Mouse (Mus musculus) midbrain, embryonic 16.5 days (tissue): ENCODE data around the gene Trim80. TPM values are rescaled to one million over a fixed set of nuclear protein-coding genes. Genes with fewer than 3 reads are reported as not detected.

Experiments
- ATAC-seq: fragments of 200-750 bp; cut with Nextera tagmentation; 2 replicates; pipeline ENCODE4 v1.8.0; 2017; ENCODE audit warnings: moderate TSS enrichment
- H3K27ac ChIP-seq: fragments of 300-500 bp; sonication (generic); 2 replicates; pipeline ENCODE4 v1.5.1; 2014; ENCODE audit warnings: mild to moderate bottlenecking, low read length, mixed read lengths
- H3K27me3 ChIP-seq: fragments of 300-500 bp; sonication (generic); 2 replicates; pipeline ENCODE4 v1.6.1; 2014; ENCODE audit warnings: low read depth, low read length, mixed read lengths; ENCODE audit not compliant: control insufficient read depth, insufficient read depth
- H3K36me3 ChIP-seq: fragments of 300-500 bp; sonication (generic); 2 replicates; pipeline ENCODE4 v1.6.1; 2014; ENCODE audit warnings: mild to moderate bottlenecking, low read length, moderate library complexity, mixed read lengths; ENCODE audit not compliant: control insufficient read depth, insufficient read depth
- H3K4me1 ChIP-seq: fragments of 300-500 bp; sonication (generic); 2 replicates; pipeline ENCODE4 v1.6.1; 2014; ENCODE audit warnings: mild to moderate bottlenecking, low read length, mixed read lengths; ENCODE audit not compliant: control insufficient read depth, insufficient read depth
- H3K4me2 ChIP-seq: fragments of 300-500 bp; sonication (generic); 2 replicates; pipeline ENCODE4 v1.6.1; 2014; ENCODE audit warnings: mild to moderate bottlenecking, low read length, mixed read lengths
- H3K4me3 ChIP-seq: fragments of 300-500 bp; sonication (generic); 2 replicates; pipeline ENCODE4 v1.5.1; 2014; ENCODE audit warnings: low read depth, mild to moderate bottlenecking, low read length, moderate library complexity, mixed read lengths
- H3K9ac ChIP-seq: fragments of 300-500 bp; sonication (generic); 2 replicates; pipeline ENCODE4 v1.6.1; 2014; ENCODE audit warnings: low read depth, low read length, mixed read lengths
- H3K9me3 ChIP-seq: fragments of 300-500 bp; sonication (generic); replicated peaks from 2 replicates; pipeline ENCODE4 v1.6.1; 2014; ENCODE audit warnings: mild to moderate bottlenecking, low read length, mixed read lengths; ENCODE audit not compliant: control insufficient read depth, poor library complexity, severe bottlenecking
- WGBS: fragments of 180-500 bp; shearing (Covaris S2); extraction: QIAGEN DNeasy Blood & Tissue Kit; methylation state at CpG from one replicate; pipeline ENCODE4 v1.1.7; 2014; 5-methylcytosine and 5-hydroxymethylcytosine counted together
- polyA plus RNA-seq: library from polyadenylated mRNA; unstranded; fragments of >200 nt; fragmentation: Nextera tagmentation; extraction: Ambion mirVana; gene quantifications from 2 replicates; pipeline ENCODE4 v1.2.1, GENCODE M21; 2015

The Trim80 gene
- polyA plus RNA-seq, 1 experiment from 2014 or later, result not detected

DNA sequence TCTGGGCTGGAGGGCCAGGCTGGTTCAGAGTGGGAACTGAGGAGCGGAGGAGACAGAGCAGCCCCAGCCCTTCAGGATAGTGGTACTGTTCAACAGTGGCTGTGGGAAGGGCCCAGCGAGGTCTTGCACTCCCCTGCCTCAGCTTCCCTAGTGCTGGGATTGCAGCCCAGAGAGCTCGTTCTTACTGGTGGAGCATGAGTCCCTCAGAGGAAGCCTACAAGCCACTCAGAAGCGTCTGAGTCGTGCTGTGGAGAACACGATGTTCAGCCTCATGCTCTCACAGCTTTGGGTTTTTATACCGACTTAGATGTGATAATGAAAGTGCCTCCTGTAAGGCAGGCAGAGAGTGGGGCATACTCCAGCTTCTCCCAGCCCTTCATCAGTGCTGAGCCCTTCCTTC, 15.7 kb upstream of the Trim80 start:
- Histone ChIP-seq H3K9ac (no peak overlapping the region), H3K4me2 (no peak overlapping the region), H3K27me3 (no peaks in the 10 kb centered on the region), H3K36me3 (peaks cover 23% of the 10 kb centered on the region; the same call in 1 of the 2 replicates), H3K4me3 (no peak overlapping the region), H3K9me3 (no peaks in the 10 kb centered on the region), H3K27ac (no peak overlapping the region), H3K4me1 (peaks cover 22% of the 10 kb centered on the region)
- WGBS, result 90% methylated on average over 7 of the region's 7 CpGs
- no peak for ATAC-seq

DNA sequence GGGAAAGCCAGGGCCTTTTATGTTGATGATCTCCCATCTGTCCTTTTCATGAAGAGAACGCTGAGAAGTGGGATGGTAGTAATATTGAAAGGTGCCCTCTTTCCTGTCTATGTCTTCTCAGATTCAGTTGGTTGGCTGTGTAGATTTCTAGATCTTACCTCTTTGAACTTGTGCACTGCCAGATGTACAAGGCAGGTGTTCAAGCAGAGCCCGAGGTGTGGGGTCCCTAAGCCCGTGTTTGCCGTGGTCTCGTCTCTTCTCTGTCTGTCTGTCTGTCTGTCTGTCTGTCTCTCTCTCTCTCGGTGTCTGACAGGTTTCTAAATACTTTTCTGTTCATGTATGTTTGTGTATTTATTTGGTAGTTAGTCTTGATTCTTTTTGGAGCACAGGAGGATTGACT, 14.7 kb upstream of the Trim80 start:
- no peak for ATAC-seq
- Histone ChIP-seq H3K27ac (no peak overlapping the region), H3K9me3 (no peaks in the 10 kb centered on the region), H3K4me3 (no peak overlapping the region), H3K27me3 (no peaks in the 10 kb centered on the region), H3K9ac (no peak overlapping the region), H3K4me1 (peaks cover 22% of the 10 kb centered on the region), H3K4me2 (no peak overlapping the region), H3K36me3 (peaks cover 30% of the 10 kb centered on the region)
- 92% methylated on average over 6 of the region's 6 CpGs for WGBS

DNA sequence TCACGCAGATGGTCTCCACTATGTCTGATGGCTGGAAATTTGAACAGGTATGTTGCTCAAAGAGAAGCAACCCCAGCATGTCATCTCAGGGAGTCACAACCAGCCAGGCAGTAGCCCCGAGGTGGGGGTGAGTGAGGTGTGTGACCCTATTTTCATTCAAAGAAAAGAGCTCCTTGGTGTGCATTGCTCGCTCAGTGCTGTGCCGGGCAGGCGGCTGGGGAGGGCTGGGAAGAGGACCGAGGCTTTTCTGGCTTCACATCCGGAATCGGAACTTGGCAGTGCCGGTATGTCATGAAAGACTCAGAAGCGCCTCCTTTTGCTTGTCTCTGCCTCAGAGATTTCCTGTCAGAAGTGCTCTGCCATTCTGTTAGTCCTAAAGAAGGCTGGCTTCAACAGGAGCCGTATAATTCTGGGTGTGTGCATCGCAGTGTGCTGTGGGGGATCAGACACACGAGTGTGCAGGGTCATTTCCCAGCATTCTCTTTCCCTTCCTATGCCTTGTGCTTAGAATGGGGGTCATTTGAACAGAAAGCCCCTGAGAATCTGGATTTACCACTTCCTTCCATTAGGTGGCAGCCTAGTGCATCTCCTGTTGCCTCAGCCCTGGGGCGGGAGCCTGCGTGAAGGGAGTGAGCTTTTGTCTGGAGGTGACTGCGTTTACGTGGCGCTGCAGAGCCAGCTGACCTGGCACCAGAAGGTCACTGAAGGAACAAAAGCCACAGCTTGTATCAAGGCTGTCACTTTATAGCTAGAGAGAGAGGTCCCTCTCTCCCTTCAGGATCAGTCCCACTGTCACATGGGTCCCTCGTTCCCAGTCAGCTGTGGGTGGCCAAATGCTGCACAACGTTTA, 12.6 kb upstream of the Trim80 start:
- H3K9ac ChIP-seq, result peak overlapping the region; percentile 40

DNA sequence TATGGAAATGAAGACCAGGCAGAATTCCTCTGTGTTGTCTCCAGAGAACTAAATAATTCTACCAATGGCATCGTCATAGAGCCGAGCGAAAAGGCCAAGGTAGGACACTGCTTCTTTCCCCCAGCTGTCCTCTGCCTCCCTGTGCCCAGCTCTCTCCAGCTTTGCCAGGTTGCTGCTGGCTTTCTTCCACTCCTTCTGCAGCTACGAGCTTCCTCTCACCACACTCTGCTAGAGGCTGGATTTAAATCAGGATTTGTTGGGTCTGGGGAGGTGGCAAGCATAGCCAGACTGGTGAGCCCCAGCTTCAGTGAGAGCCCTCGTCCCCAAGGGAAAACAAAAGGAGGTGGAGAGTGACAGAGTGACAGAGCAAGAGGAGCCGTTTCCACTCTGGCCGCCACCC, 11.0 kb upstream of the Trim80 start:
- Histone ChIP-seq H3K4me1 (peaks cover 9% of the 10 kb centered on the region; the same call in 1 of the 2 replicates), H3K27me3 (no peaks in the 10 kb centered on the region), H3K9me3 (no peaks in the 10 kb centered on the region), H3K4me3 (no peak overlapping the region), H3K36me3 (peaks cover 38% of the 10 kb centered on the region), H3K4me2 (no peak overlapping the region), H3K9ac (no peak overlapping the region), H3K27ac (no peak overlapping the region)
- ATAC-seq, result no peak
- WGBS, result 91% methylated on average over 7 of the region's 7 CpGs

More for the DNA sequence above, 12.6 kb upstream of the Trim80 start:
- peak overlapping the region; percentile 40; the same call in 1 of the 2 replicates for H3K4me2 ChIP-seq
- H3K27me3 ChIP-seq, result no peaks in the 10 kb centered on the region
- H3K4me3 ChIP-seq, result peak overlapping the region; percentile 3; the same call in 1 of the 2 replicates
- H3K9me3 ChIP-seq, result no peaks in the 10 kb centered on the region
- peak; percentile 70 for ATAC-seq
- peaks cover 41% of the 10 kb centered on the region for H3K36me3 ChIP-seq
- peaks cover 9% of the 10 kb centered on the region; the same call in 1 of the 2 replicates for H3K4me1 ChIP-seq
- peak overlapping the region; percentile 72 for H3K27ac ChIP-seq
- WGBS, result 32% methylated on average over 20 of the region's 20 CpGs

DNA sequence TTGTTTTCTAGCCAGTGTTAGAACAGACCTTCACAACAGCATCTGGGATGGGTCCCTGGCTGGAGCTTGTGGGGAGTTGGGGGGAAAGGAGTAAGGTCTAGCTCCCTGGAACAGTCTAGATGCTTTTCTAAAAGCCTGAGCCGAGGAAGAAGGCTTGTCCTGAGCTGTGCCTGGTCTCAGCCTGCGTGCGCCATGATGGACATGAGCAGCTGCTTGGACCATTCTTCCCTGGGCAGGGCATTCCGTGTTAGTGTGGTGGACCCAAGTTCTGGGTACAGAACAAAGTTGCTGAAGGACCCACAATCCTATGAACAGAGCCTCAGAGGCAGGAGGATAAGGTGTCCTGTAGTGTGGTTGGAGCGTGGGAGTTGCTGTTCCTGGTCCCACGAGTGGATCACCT, 9.8 kb upstream of the Trim80 start:
- no peak overlapping the region for H3K27ac ChIP-seq
- H3K27me3 ChIP-seq, result no peaks in the 10 kb centered on the region
- no peak overlapping the region for H3K4me2 ChIP-seq
- H3K9me3 ChIP-seq, result no peaks in the 10 kb centered on the region
- 97% methylated on average over 6 of the region's 6 CpGs for WGBS
- no peak overlapping the region for H3K4me3 ChIP-seq
- no peak for ATAC-seq
- peaks cover 30% of the 10 kb centered on the region for H3K36me3 ChIP-seq
- H3K9ac ChIP-seq, result no peak overlapping the region
- H3K4me1 ChIP-seq, result peaks cover 12% of the 10 kb centered on the region

DNA sequence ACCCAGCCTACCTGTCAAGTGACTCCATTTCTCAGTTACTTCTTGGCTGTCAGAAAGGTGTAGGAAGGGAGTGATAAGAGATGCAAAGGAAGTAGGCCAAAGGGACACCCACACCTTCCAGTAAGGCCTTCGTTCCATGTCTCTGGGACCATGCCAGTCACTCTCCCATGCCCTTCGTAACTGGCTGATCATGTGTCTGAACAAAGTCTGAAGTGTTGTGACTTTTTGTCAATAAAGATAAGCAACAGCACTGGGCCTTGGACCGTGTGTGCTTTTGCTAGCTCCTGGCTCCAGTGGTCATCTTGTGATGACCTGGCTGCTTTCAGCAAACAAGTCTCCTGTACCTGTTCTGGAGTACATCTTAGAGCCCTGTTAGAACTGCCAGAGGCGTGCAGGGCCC, 7.5 kb upstream of the Trim80 start:
- WGBS, result 80% methylated on average over 4 of the region's 4 CpGs

DNA sequence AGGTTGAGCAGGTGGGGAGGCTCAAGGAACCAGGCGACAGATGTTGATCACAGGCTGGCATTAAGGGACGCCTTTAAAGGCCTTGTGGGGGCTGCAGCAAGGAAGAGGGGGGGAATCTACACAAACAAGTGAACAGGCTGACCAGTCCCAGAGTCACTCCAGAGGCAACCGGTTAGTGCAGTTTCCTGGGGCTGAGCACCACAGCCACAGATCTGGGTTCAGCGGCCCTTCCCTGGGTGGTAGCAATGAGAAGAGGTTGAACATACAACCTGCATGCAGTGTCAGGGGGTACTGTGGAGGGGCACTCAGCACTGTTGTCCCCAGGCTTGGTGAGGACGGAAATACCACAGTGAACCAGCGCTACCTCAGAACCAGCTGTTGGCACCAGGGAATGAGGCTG, 7.0 kb upstream of the Trim80 start:
- Histone ChIP-seq H3K9me3 (no peaks in the 10 kb centered on the region), H3K4me1 (peaks cover 8% of the 10 kb centered on the region), H3K36me3 (peaks cover 21% of the 10 kb centered on the region), H3K9ac (no peak overlapping the region), H3K4me3 (no peak overlapping the region), H3K27me3 (no peaks in the 10 kb centered on the region), H3K27ac (no peak overlapping the region), H3K4me2 (no peak overlapping the region)
- WGBS, result 88% methylated on average over 6 of the region's 6 CpGs
- ATAC-seq, result no peak

More for the DNA sequence above, 7.5 kb upstream of the Trim80 start:
- ATAC-seq, result no peak
- no peaks in the 10 kb centered on the region for H3K9me3 ChIP-seq
- no peak overlapping the region for H3K27ac ChIP-seq
- no peak overlapping the region for H3K4me3 ChIP-seq
- no peak overlapping the region for H3K9ac ChIP-seq
- H3K36me3 ChIP-seq, result peaks cover 21% of the 10 kb centered on the region
- no peaks in the 10 kb centered on the region for H3K27me3 ChIP-seq
- no peak overlapping the region for H3K4me2 ChIP-seq
- peaks cover 11% of the 10 kb centered on the region for H3K4me1 ChIP-seq

DNA sequence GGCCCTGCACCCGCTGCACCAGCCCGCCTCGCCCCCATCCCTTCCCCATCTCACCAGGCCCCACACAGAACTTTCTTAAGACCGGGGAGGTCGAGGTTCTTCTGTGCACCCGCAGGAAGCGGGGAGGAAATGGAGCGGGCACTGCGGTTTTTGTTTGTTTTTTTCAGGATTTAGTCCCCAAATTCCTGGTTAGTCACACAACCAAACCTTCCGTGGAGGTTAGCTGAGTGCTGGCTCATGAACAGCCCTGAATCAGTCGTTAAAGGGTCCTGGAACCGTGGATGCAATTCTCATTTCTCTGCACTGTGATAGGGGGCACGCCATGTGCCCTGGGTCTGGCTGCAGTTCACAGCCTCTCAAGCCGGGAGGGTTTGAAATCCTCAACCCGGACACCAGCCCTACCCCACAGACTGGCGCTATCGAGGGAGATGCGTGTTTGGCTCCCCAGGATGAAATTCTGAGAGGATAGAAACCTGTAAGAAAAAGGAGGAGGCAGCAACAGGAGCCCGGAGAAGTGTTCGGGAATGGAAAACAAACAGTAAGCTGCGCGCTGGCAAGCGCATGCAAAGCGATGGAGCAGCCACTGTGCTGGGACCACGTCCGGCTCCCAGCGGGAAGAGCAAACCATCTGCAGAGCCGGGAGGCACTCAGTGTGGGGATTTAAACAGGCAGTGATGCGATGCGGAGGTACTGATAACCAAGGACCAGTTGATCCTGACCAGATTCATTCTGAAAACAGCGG, 4.6 kb upstream of the Trim80 start:
- Histone ChIP-seq H3K9me3 (no peaks in the 10 kb centered on the region), H3K27ac (no peak overlapping the region), H3K9ac (peak overlapping the region; percentile 54), H3K27me3 (no peaks in the 10 kb centered on the region), H3K36me3 (peaks cover 9% of the 10 kb centered on the region), H3K4me2 (peak overlapping the region; percentile 67), H3K4me3 (peak overlapping the region; percentile 33), H3K4me1 (peaks cover 8% of the 10 kb centered on the region; the same call in 1 of the 2 replicates)
- ATAC-seq, result no peak
- WGBS, result 3% methylated on average over 31 of the region's 31 CpGs
